Mouse (Mus musculus): ENCODE results near the gene Rbm45.

GRCm38 (mm10) chr2:76368861-76369660, 723 bp upstream of the Rbm45 start:
- no peak for TF ChIP-seq CTCF (IDR thresholded peaks at IDR 0.05; ENCODE audit: low read depth)
- TF ChIP-seq EP300 (IDR thresholded peaks at IDR 0.05; ENCODE audit: low read depth), result no peak

Measured in heart, postnatal 0 days (tissue).